Mouse (Mus musculus): Measurements from ENCODE around the gene Cryl1.

- no peak for TF ChIP-seq GATA1 (IDR thresholded peaks at IDR 0.05; ENCODE audit: low read length)
- no peak for TF ChIP-seq TAL1 (IDR thresholded peaks at IDR 0.05; ENCODE audit: low read length)
Measured at GRCm38 (mm10) chr14:57402815-57403214, 4.5 kb upstream of the Cryl1 start.

All from erythroblast, embryonic 14.5 days (primary cell).